Mouse (Mus musculus): ENCODE measurements at regions not wholly inside any gene's neighbourhood (a gene's known extent, or its start where the extent isn't known, plus 50 kb on each side); places are given as distances from the start of the nearest gene placed in this dataset.

DNA sequence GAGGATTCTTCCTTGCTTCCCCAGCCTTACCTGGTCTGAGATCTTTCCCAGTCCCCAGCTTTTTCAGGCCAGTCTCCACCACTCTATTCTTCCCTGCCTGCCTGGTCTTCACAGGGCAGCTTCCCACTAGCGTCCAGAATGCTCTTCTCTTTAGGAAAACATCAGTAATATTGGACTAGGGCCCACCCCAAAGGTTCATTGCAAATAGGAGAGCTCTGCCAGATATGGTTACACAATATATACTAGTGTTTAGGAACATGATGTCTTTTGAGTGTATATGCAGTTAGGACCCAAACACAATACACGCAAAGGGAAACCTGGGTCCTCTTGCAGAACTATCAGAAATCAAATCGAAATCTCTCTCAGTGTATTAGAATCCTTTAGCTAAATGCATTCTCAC lies 70.5 kb upstream of the Adcy2 start:
- no peaks in the 10 kb centered on the region for H3K27me3 ChIP-seq (ENCODE audit: control insufficient read depth, insufficient read depth, low read length)
- no peak overlapping the region for H3K4me2 ChIP-seq (replicated peaks; ENCODE audit: low read depth, low read length, severe bottlenecking)
- DNase-seq (ENCODE audit: low spot score) = no peak
- no peak for TF ChIP-seq POLR2A (IDR thresholded peaks at IDR 0.05; ENCODE audit: borderline replicate concordance, extremely low read depth, insufficient read depth, insufficient read length)
- no peaks in the 10 kb centered on the region for H3K36me3 ChIP-seq (ENCODE audit: control insufficient read depth, insufficient read depth, low read length)
- H3K27ac ChIP-seq (replicated peaks; ENCODE audit: low read depth, low read length) = no peak overlapping the region
- WGBS = 86% methylated on average over 3 of the region's 3 CpGs
- H3K4me3 ChIP-seq (replicated peaks; ENCODE audit: low read length) = no peak overlapping the region
- H3K9me3 ChIP-seq (ENCODE audit: control insufficient read depth, low read length) = no peaks in the 10 kb centered on the region
- no peak for ATAC-seq (ENCODE audit: low FRiP score, low read depth)
- H3K4me1 ChIP-seq (ENCODE audit: control insufficient read depth, insufficient read depth, low read length) = no peaks in the 10 kb centered on the region
- no peak overlapping the region for H3K9ac ChIP-seq (ENCODE audit: low read depth, low read length, severe bottlenecking)

DNA sequence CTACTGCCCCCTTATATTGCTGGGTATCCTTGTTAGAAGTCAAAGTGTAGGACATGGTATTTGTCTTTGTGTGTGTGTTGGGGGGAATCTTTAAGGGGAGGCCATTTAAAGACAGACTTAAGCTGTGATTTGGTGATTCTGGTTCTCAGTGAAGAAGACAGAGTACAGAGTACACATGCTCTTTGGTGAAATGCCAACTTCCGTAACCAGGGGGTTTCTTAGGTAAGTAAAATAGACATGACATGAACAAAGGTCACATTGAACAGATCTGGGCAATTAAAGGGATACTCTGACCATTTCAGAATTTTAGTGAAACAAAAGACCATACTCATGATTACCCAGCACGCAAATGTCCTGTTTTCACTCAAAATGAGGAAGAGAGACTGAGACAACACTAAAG lies 67.3 kb upstream of the Adcy2 start:
- H3K4me2 ChIP-seq (replicated peaks; ENCODE audit: low read depth, low read length, severe bottlenecking) = no peak overlapping the region
- no peak for DNase-seq (ENCODE audit: low spot score)
- no peak for ATAC-seq (ENCODE audit: low FRiP score, low read depth)
- H3K27me3 ChIP-seq (ENCODE audit: control insufficient read depth, insufficient read depth, low read length) = no peaks in the 10 kb centered on the region
- H3K27ac ChIP-seq (replicated peaks; ENCODE audit: low read depth, low read length) = no peak overlapping the region
- no peak overlapping the region for H3K9ac ChIP-seq (ENCODE audit: low read depth, low read length, severe bottlenecking)
- WGBS = 97% methylated on average over 2 of the region's 2 CpGs
- no peaks in the 10 kb centered on the region for H3K4me1 ChIP-seq (ENCODE audit: control insufficient read depth, insufficient read depth, low read length)
- no peaks in the 10 kb centered on the region for H3K36me3 ChIP-seq (ENCODE audit: control insufficient read depth, insufficient read depth, low read length)
- no peak overlapping the region for H3K4me3 ChIP-seq (replicated peaks; ENCODE audit: low read length)
- no peaks in the 10 kb centered on the region for H3K9me3 ChIP-seq (ENCODE audit: control insufficient read depth, low read length)
- TF ChIP-seq POLR2A (IDR thresholded peaks at IDR 0.05; ENCODE audit: borderline replicate concordance, extremely low read depth, insufficient read depth, insufficient read length) = no peak

DNA sequence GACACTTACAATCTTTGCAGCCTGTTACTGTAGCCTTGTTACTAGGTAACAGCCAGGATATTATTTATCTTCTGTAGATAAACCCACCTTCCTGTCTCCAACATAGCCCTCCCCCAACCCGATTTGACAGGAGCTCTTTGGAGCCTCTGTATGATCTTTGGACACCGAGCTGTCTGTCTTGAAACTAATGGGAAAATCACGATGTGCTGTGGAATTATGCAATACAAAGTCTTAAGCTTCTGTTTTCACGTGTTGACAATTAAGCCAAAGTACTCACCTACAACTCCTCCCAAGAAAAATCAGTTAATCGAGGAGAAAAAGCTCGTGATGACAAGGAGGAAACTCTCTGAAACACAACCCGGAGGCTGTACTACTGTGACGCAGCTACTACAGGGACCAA lies 65.9 kb upstream of the Adcy2 start:
- Histone ChIP-seq H3K4me2 (replicated peaks; ENCODE audit: low read depth, low read length, severe bottlenecking) (no peak overlapping the region), H3K27ac (replicated peaks; ENCODE audit: low read depth, low read length) (no peak overlapping the region), H3K9me3 (ENCODE audit: control insufficient read depth, low read length) (no peaks in the 10 kb centered on the region), H3K27me3 (ENCODE audit: control insufficient read depth, insufficient read depth, low read length) (no peaks in the 10 kb centered on the region), H3K4me3 (replicated peaks; ENCODE audit: low read length) (no peak overlapping the region), H3K36me3 (ENCODE audit: control insufficient read depth, insufficient read depth, low read length) (no peaks in the 10 kb centered on the region), H3K4me1 (ENCODE audit: control insufficient read depth, insufficient read depth, low read length) (no peaks in the 10 kb centered on the region), H3K9ac (ENCODE audit: low read depth, low read length, severe bottlenecking) (no peak overlapping the region)
- no peak for TF ChIP-seq POLR2A (IDR thresholded peaks at IDR 0.05; ENCODE audit: borderline replicate concordance, extremely low read depth, insufficient read depth, insufficient read length)
- DNase-seq (ENCODE audit: low spot score) (no peak), ATAC-seq (ENCODE audit: low FRiP score, low read depth) (no peak)
- WGBS = 81% methylated on average over 8 of the region's 8 CpGs

DNA sequence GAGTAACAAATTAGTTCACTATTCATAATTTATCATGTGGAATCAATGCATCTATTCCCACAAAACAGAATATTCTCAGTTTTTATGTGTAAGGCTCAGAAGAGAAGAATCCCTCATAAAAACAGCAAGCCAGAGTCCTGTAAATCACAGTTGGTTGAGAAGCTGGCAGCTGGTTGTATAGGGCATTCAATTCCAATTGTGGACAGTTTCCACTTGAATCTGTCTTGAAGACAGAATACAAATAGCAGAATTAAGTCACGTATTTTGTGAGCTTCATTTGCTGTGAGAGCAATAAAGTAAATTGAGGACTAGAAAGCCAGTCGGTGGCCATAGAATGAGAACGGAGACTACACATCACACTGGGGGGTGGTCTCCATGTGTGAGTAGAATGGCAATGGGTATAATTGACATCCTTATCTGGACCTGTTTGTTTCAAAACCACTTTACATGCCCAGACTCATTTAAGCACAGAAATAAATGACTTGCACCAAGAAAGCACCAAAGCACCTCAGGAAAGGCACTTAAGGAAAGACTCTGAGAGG lies 63.4 kb upstream of the Adcy2 start:
- ATAC-seq (ENCODE audit: low FRiP score, low read depth) = no peak
- Histone ChIP-seq H3K4me1 (ENCODE audit: control insufficient read depth, insufficient read depth, low read length) (peaks cover under 1% of the 10 kb centered on the region), H3K27me3 (ENCODE audit: control insufficient read depth, insufficient read depth, low read length) (no peaks in the 10 kb centered on the region), H3K4me2 (replicated peaks; ENCODE audit: low read depth, low read length, severe bottlenecking) (no peak overlapping the region), H3K9ac (ENCODE audit: low read depth, low read length, severe bottlenecking) (no peak overlapping the region), H3K27ac (replicated peaks; ENCODE audit: low read depth, low read length) (no peak overlapping the region), H3K9me3 (ENCODE audit: control insufficient read depth, low read length) (no peaks in the 10 kb centered on the region), H3K4me3 (replicated peaks; ENCODE audit: low read length) (no peak overlapping the region), H3K36me3 (ENCODE audit: control insufficient read depth, insufficient read depth, low read length) (no peaks in the 10 kb centered on the region)
- DNase-seq (ENCODE audit: low spot score) = no peak
- TF ChIP-seq POLR2A (IDR thresholded peaks at IDR 0.05; ENCODE audit: borderline replicate concordance, extremely low read depth, insufficient read depth, insufficient read length) = no peak
- 64% methylated on average over 3 of the region's 3 CpGs for WGBS

DNA sequence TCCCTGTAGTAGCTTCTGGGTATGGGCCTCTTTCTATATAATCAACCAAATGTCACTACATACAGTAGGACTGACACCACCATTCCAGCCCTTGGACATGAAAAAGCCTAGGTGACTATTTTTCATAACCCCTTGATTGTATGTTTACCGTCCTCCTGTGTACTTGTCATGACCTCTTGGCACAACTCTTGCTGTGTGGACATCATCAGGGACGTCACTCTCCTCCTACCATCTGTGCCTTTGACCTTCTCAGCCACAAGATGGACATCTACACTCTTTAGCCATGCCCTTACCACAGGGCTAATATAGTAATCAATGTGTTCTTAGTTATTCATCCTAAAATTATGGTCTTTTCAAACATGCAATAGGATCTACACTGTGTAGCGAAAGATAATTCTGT lies 62.1 kb upstream of the Adcy2 start:
- ATAC-seq (ENCODE audit: low FRiP score, low read depth) = no peak
- 85% methylated on average over 3 of the region's 3 CpGs for WGBS

More for the DNA sequence above, 62.1 kb upstream of the Adcy2 start:
- no peak for TF ChIP-seq POLR2A (IDR thresholded peaks at IDR 0.05; ENCODE audit: borderline replicate concordance, extremely low read depth, insufficient read depth, insufficient read length)
- Histone ChIP-seq H3K27ac (replicated peaks; ENCODE audit: low read depth, low read length) (no peak overlapping the region), H3K36me3 (ENCODE audit: control insufficient read depth, insufficient read depth, low read length) (no peaks in the 10 kb centered on the region), H3K4me3 (replicated peaks; ENCODE audit: low read length) (no peak overlapping the region), H3K27me3 (ENCODE audit: control insufficient read depth, insufficient read depth, low read length) (no peaks in the 10 kb centered on the region), H3K9me3 (ENCODE audit: control insufficient read depth, low read length) (no peaks in the 10 kb centered on the region), H3K9ac (ENCODE audit: low read depth, low read length, severe bottlenecking) (no peak overlapping the region), H3K4me2 (replicated peaks; ENCODE audit: low read depth, low read length, severe bottlenecking) (no peak overlapping the region), H3K4me1 (ENCODE audit: control insufficient read depth, insufficient read depth, low read length) (peaks cover 10% of the 10 kb centered on the region)
- DNase-seq (ENCODE audit: low spot score) = no peak

Data from limb, embryonic 14.5 days (tissue).